Mouse (Mus musculus): ENCODE measurements around the gene Coasy.

Gene Coasy

DNA sequence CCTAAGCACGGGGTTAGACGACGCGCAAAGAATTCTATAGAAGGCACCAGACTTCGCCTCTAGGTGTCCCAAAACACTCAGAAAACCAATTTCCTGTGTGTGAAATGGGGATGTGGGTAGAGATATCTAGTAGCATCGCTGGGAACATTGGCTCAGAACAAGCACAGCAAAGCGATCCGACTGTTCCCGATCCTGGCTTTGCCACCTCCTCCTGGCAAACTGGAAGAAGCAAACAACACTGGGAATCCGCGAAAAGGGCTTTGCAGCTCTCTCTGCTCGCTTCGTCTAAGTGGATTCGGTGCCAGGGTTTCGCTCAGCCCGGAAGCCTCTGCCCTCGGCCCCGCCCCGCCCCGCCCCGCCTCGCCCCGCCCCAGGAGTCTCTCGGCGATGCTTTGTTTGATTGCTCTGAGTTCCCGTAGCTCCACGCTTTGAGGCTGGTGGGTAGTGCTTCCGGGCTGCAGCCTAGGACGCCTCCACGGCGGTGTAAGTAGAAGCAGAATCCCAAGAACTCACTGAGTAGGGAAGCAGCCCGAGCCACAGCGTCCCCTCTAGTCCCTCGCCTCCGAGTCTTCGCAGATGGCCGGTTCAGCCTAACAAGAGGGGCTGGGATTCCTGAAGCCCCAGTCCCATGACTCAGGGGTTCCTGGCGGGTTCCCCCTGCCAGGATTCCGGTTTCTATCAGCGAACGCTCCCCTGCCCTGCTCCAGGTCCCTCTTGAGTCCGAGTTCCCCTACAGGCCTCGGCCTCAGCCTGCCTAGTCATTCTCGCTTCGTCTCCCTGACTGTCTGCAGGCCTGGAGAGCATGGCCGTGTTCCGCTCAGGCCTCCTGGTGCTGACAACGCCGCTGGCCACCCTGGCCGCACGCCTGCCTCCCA is at the start of gene Coasy:
TSS of gene Coasy (plus strand) at position 358 of the 875 bp plus-strand sequence.
- WGBS, result under 1% methylated on average over 51 of the region's 51 CpGs

- WGBS, result 87% methylated on average over 17 of the region's 17 CpGs
These were observed 48.4 kb upstream of the Coasy start for GRCm38 (mm10) chr11:101033856-101034500.

GRCm38 (mm10) chr11:101034614-101035327 is 47.6 kb upstream of the Coasy start:
- 60% methylated on average over 8 of the region's 8 CpGs for WGBS

- 92% methylated on average over 4 of the region's 4 CpGs for WGBS
These were observed 47.1 kb upstream of the Coasy start for GRCm38 (mm10) chr11:101035328-101035695.

DNA sequence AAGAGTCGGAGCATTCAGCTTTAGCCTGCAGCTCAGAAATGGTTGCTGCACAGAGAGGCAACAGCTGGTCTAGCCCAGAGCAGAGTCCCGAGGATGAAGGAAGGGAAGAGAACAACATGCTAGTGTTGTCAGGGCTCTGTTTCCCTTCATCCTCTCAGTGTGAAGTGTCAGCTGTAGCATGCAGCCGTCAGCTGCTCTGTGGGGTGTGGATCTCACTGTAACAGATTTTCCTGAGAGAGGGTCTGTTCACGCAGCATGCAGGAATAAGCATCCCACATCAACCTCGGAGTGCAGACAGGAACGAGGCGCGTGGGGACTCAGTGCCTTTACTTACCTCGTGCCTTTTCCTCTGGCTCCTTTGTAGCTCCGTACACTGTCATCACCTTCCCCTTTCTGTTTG is 44.6 kb upstream of the Coasy start:
- WGBS, result 60% methylated on average over 10 of the region's 10 CpGs

- WGBS, result 69% methylated on average over 4 of the region's 4 CpGs
These were observed 36.5 kb upstream of the Coasy start for GRCm38 (mm10) chr11:101045826-101046225.

- WGBS, result 57% methylated on average over 9 of the region's 9 CpGs
These were observed 35.9 kb upstream of the Coasy start for GRCm38 (mm10) chr11:101046440-101046839.

GRCm38 (mm10) chr11:101047502-101047901 is 34.9 kb upstream of the Coasy start:
- 75% methylated on average over 3 of the region's 3 CpGs for WGBS

- WGBS, result 50% methylated on average over 9 of the region's 9 CpGs
These were observed 32.0 kb upstream of the Coasy start for GRCm38 (mm10) chr11:101050359-101050758.

GRCm38 (mm10) chr11:101051051-101051493 is 31.3 kb upstream of the Coasy start:
- 54% methylated on average over 6 of the region's 6 CpGs for WGBS

GRCm38 (mm10) chr11:101051617-101052016 is 30.7 kb upstream of the Coasy start:
- 67% methylated on average over 8 of the region's 8 CpGs for whole genome bisulfite sequencing

DNA sequence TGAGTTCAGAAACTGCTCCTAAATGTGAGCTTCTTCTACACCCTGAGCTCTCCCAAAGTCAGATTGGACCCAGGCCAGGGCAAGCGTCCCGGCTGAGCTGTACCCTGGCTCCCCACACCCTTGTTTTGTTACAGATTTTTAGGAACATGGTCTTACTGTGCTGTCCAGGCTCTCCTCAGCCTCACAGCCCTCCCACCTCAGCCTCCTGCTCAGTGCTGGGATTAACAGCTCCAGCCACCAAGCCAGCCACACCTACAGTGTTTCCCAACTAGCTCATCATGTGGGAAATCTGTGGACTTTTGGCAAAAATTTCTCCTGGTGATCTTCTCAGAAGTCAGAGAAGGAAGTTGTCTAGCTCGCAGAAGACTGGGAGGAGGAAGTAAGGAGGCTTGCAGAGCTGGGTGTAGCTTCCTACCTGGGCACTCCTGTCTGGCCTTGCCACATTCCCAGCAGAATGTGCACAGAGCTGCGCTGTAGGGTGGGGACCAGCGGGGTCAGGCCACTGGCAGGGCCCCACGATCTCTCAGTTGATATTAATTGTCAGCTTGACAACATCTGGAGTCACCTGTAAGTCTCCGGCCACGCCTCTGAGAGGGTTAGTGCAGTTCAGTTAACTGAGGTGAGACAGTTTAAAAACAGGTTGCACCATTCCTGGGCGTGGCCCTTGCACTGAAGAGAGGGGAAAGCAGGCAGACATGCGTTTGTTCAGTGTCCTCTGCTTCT is 29.5 kb upstream of the Coasy start:
- 73% methylated on average over 10 of the region's 10 CpGs for WGBS

GRCm38 (mm10) chr11:101053974-101054373 is 28.4 kb upstream of the Coasy start:
- WGBS, result 98% methylated on average over 1 of the region's 1 CpGs

DNA sequence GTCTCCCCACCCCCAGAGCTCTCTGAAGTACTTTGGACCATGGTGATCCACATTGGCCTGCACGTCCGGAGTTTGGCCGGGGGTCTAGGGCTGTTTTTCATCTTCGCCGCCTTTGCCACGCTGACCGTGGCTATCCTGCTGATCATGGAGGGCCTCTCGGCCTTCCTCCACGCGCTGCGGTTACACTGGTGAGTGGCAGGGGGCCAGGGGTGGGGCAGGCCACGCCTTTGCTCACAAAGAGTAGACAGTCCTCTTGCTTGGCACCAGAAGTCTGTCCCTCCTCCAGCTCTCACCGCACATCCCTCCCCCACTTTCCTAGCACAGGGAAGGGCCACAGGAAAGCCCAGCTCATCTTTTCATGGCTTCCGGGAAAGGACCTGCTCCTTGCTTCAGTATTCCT is 26.9 kb upstream of the Coasy start:
- 74% methylated on average over 14 of the region's 14 CpGs for WGBS

DNA sequence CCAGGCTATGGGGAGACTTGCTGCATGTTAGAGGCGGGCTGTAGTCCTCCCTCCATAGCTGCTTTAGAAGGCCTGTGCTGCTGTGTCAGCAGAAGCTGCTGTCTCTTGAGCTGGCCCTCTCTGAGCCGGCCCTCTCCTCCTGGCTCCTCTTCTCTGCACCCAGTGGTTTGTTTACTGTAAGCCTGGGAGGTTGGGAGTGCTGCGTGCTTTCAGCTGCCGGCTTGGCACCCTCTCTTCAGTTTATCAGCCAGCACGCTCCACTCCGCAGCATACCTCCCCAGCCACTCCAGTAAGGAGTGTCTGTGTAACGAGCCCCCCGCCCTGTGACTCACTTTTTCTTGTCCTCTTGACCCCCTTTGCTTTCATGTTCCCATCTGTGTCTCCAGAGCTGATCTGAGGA is 25.5 kb upstream of the Coasy start:
- WGBS, result 34% methylated on average over 8 of the region's 8 CpGs

DNA sequence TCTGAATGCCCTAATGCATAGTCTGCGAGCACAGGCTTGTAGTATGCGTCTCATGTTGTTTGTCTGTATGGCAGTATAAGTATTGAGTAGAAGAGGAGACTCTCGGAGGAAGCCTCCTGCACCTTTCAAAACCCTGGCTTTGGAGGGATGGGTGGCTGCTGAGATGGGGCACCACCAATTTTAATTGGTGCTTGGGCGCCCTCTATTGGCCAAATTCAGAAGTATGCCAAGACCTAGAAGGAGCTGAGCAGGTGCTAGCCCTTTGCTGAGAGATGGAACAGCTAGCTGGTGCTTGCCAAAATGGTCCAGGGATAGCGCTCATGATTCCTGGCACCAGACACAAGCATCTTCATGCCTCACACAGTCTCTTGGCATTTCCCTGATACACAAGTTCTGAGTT is 24.5 kb upstream of the Coasy start:
- 23% methylated on average over 5 of the region's 5 CpGs for WGBS

GRCm38 (mm10) chr11:101058726-101059125 is 23.6 kb upstream of the Coasy start:
- WGBS, result 62% methylated on average over 5 of the region's 5 CpGs

- WGBS, result 59% methylated on average over 10 of the region's 10 CpGs
These were observed 22.9 kb upstream of the Coasy start for GRCm38 (mm10) chr11:101059473-101059872.

DNA sequence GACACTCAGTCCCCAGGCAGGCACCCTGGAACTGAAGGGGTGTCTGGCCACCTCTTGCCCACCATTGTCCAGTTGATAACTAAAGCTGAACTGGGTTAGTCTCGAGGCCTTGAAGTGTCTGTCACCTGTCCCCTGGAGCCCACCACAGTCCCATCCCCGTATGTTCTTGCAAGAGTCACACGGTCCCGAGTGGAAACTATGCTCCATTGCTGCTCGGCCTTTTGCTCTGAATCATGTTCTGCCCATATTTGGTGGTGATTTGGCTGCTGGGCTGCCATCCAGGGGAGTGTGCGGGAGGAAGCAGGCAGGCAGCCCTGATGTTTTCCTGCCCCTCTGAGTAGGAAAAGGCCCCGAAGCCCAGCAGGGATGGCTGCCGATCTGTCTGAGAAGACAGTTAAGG is 22.2 kb upstream of the Coasy start:
- 16% methylated on average over 8 of the region's 8 CpGs for WGBS

DNA sequence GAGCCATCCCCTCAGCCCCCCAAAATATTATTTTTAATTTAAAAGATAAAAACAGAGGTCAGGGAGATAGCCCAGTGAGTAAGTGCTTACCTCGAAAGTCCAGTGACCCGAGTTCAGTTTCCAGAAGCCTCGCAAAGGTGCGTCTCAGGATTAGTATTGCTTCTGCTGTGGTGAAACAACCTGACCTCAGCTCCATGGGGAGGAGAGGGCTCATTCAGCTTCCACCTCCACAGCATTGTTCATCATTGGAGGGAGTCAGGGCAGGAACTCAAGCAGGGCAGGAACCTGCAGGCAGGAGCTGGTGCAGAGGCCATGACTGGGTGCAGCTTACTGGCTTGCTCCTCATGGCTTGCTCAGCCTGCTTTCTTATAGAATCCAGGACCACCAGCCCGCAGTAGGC is 21.3 kb upstream of the Coasy start:
- 86% methylated on average over 5 of the region's 5 CpGs for WGBS

- 55% methylated on average over 12 of the region's 12 CpGs for WGBS
These were observed 20.0 kb upstream of the Coasy start for GRCm38 (mm10) chr11:101062165-101062884.
